Mouse (Mus musculus) cortical plate, adult 2 months (tissue): Measurements from ENCODE around the gene Aaed1. TPM values are rescaled to one million over a fixed set of nuclear protein-coding genes. Genes with fewer than 3 reads are reported as not detected.
A peak's percentile ranks its signal among the peaks of the same experiment; 100 is the strongest.

ENCODE experiments used
- H3K27ac ChIP-seq: fragments of 200-500 bp; 2 replicates; pipeline ENCODE4 v1.5.1; 2012; ENCODE audit warnings: low read length, control low read depth, inconsistent platforms; ENCODE audit not compliant: insufficient read depth
- H3K4me1 ChIP-seq: fragments of 200-500 bp; 2 replicates; pipeline ENCODE4 v1.6.1; 2011; ENCODE audit warnings: low read length; ENCODE audit not compliant: control insufficient read depth, insufficient read depth
- H3K4me3 ChIP-seq: fragments of 200-500 bp; 2 replicates; pipeline ENCODE4 v1.5.1; 2011; ENCODE audit warnings: mild to moderate bottlenecking, low read length, control low read depth; ENCODE audit not compliant: insufficient read depth
- CTCF ChIP-seq: fragments of 200-500 bp; IDR thresholded peaks from 2 replicates; pipeline ENCODE4 v1.5.1; 2011; ENCODE audit warnings: mild to moderate bottlenecking, control low read depth, low read length; ENCODE audit not compliant: insufficient read depth; ENCODE audit errors: extremely low read depth
- POLR2A ChIP-seq: fragments of 200-500 bp; IDR thresholded peaks from 2 replicates; pipeline ENCODE4 v1.6.1; 2011; ENCODE audit warnings: mild to moderate bottlenecking, low read length, control low read depth; ENCODE audit not compliant: insufficient read depth; ENCODE audit errors: extremely low read depth
- polyA plus RNA-seq: library from polyadenylated mRNA; depleted of rRNA; stranded (reverse); fragments of >200 nt; gene quantifications from 2 replicates; pipeline ENCODE4 v1.2.3, GENCODE M21; 2012; rRNA removed

Aaed1 gene
- polyA plus RNA-seq, result 12.2 and 12.5 TPM in 2 replicates

- peaks cover 3% of the 10 kb centered on the region for H3K4me1 ChIP-seq
- peak within 1 kb of the TSS; percentile 83 for H3K27ac ChIP-seq
- peak within 1 kb of the TSS; percentile 94 for H3K4me3 ChIP-seq
- TF ChIP-seq CTCF (peak; percentile 17; the same call in 1 of the 2 replicates), POLR2A (peak; percentile 33; the same call in 1 of the 2 replicates)
Measured at GRCm38 (mm10) chr13:64312024-64312915, at the start of gene Aaed1. TSS of gene Aaed1 (minus strand) at chr13:64312710.

- no peak overlapping the region for H3K27ac ChIP-seq
- no peak for TF ChIP-seq CTCF
- TF ChIP-seq POLR2A, result no peak
- no peak overlapping the region for H3K4me3 ChIP-seq
- H3K4me1 ChIP-seq, result no peaks in the 10 kb centered on the region
Measured at GRCm38 (mm10) chr13:64362139-64362538, 49.6 kb upstream of the Aaed1 start.

DNA sequence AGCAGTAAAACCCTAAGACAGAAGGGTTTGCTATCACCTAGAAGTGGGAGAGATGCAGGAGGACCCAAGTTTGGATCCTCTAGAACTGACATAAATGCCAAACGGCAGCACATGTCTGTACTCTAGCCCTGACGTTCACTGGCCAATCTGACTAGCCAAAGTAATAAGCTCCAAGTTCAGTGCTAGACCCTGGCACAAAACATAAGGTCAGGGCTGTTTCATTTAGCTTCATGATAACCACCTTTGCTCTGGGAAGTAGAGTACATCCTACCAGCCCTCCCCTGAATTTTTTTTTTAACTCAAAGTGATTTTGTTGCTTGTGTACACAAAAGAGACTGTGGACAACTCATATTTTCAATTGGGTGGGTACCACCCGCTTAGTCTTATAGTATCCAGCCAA lies 48.5 kb upstream of the Aaed1 start:
- no peaks in the 10 kb centered on the region for H3K4me1 ChIP-seq
- TF ChIP-seq POLR2A, result no peak
- TF ChIP-seq CTCF, result no peak
- H3K27ac ChIP-seq, result no peak overlapping the region
- no peak overlapping the region for H3K4me3 ChIP-seq

DNA sequence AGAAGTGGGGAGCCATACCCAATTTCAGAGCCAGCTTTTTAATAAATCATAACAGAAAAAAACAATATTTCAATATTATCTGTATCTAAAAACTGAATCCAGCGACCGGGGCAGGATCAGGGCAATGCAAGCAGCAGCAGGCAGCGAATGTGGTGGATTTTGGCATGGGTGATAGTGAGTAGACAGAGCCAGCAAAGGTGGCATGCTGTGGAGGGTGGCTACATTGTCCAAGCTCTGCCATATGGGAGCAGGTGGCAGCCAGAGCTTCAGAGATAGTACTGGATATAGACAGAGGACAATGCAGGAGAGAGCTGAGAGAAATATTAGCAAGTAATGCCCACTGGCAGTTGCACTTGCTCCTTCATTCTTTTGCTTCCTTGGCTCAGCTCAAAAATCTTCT lies 47.2 kb upstream of the Aaed1 start:
- no peak overlapping the region for H3K4me3 ChIP-seq
- no peaks in the 10 kb centered on the region for H3K4me1 ChIP-seq
- no peak overlapping the region for H3K27ac ChIP-seq
- TF ChIP-seq POLR2A (no peak), CTCF (no peak)

DNA sequence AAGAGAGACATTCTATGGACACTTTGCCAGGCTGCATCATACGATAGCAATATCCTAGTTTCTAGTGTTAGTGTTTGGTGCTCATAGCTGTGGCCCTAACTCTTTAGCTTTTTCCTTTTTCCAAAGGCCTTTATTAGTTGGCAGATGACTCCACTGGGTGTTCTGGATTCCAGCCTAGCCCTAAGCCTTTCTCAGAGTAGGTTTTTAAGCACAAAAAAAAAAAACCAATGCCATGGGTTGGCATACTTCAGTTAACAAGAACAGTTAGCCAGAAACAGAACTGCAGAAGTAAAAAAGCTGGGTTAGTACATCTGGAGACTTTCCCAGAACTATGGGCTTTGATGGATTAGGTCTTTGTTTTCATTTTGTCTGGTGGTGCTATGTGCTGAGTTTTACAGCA lies 46.0 kb upstream of the Aaed1 start:
- H3K27ac ChIP-seq, result no peak overlapping the region
- no peak overlapping the region for H3K4me3 ChIP-seq
- no peaks in the 10 kb centered on the region for H3K4me1 ChIP-seq
- no peak for TF ChIP-seq CTCF
- TF ChIP-seq POLR2A, result no peak

DNA sequence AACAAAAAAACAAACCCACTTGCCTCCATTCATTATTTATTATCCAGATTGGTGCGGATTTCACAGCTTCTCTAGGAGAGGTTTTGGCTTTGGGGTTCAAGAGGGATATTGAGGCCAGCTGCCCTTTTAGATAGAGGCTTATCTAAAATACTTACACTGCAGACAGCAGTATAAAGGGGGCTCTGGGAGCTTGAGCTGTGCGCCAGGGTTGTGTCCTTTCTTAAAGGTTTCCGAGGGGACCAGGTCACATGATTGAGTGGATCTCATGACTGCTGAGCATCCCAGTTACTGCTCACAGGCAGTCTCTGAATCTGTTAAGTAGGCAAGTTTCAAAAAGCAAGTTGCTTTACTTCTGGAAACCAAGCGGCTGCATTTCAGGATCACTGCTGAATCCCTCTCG lies 44.9 kb upstream of the Aaed1 start:
- no peak for TF ChIP-seq POLR2A
- TF ChIP-seq CTCF, result no peak
- no peak overlapping the region for H3K4me3 ChIP-seq
- no peak overlapping the region for H3K27ac ChIP-seq
- H3K4me1 ChIP-seq, result no peaks in the 10 kb centered on the region

DNA sequence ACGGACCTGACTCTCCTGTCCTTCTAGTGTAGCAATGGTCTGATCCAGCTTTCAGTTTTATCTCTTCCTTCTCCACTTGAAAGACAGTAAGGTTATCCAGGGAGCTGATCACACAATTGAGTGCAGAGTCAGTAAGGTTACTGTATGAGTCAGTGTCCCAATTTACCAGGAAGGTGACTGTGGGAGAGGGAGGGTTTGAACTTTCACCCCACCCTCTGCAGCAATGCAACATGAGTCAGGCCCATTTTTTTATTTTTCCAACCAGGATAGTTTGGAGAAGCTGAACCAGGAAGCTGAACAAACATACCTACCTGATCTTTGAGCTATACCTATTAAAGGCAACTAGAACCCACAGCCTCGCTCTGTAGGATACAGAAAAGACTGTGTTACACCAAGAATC lies 37.0 kb upstream of the Aaed1 start:
- Histone ChIP-seq H3K27ac (no peak overlapping the region), H3K4me1 (no peaks in the 10 kb centered on the region), H3K4me3 (no peak overlapping the region)
- TF ChIP-seq POLR2A, result no peak
- TF ChIP-seq CTCF, result no peak

GRCm38 (mm10) chr13:64344082-64344501 lies 31.6 kb upstream of the Aaed1 start:
- TF ChIP-seq CTCF (no peak), POLR2A (no peak)
- peak overlapping the region; percentile 72 for H3K27ac ChIP-seq
- peak overlapping the region; percentile 75 for H3K4me3 ChIP-seq
- 0 out of 2 replicates have a peak, but pooled peaks cover 2% of the 10 kb centered on the region for H3K4me1 ChIP-seq

DNA sequence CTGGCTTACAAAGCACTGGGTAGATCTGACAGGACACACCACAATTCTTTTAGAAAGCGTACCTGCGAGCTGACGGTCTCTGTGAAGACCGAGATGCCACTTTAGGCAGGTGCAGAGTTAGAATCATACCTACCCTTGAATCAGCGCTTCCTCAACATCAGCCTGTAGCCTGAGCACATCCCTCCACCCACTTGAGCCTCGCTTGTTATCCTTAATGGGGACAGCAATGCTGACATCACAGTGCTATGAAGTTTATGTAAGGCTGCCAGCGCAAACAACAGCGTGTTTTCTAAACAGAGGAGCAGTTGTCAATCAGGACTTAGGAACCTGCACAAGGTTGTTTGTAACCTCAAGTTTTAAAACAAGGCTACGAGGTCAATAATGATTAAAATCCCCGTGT lies 31.1 kb upstream of the Aaed1 start:
- H3K27ac ChIP-seq, result peak overlapping the region; percentile 72
- no peak for TF ChIP-seq POLR2A
- TF ChIP-seq CTCF, result no peak

More for the DNA sequence above, 31.1 kb upstream of the Aaed1 start:
- H3K4me1 ChIP-seq, result 0 out of 2 replicates have a peak, but pooled peaks cover 2% of the 10 kb centered on the region
- peak overlapping the region; percentile 75 for H3K4me3 ChIP-seq
